Mouse (Mus musculus): Measurements from ENCODE around the gene Tmem201. TPM values are rescaled to one million over a fixed set of nuclear protein-coding genes. Genes with fewer than 3 reads are reported as not detected.
A peak's percentile ranks its signal among the peaks of the same experiment; 100 is the strongest.

The Tmem201 gene
- total and polyA plus RNA-seq, 3 experiments = 3.1 to 35.9 (median 13.8) TPM

DNA sequence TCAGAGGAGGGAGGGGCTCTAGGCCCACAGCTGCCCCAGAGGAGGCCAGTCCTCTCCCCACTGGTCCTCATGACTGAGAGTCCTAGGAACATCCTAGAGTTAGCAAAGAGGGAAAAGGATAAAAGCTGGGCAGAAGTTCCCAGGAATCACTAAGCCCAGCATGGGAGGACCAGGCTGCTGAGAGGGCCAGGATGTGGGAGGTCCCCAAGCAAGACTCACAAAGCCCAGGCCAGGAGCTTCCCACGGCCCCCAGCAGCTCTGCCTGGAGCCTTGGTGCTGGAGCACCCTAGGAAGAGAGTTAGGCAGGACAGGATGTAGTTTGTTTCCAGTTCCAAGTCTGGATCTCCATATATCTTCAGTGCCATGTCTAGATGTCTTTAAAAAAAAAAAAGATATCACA is 59.8 kb downstream of the Tmem201 start:
- no peak for DNase-seq (ENCODE audit: low spot score)
- no peak for TF ChIP-seq POLR2AphosphoS5 (IDR thresholded peaks at IDR 0.05; ENCODE audit: insufficient replicate concordance, low read depth, low read length)
- Histone ChIP-seq H3K36me3 (replicated peaks) (peaks cover 59% of the 10 kb centered on the region), H3K4me3 (ENCODE audit: low read depth, low read length) (no peak overlapping the region), H3K4me1 (ENCODE audit: insufficient read depth, low read depth, low read length) (peaks cover 32% of the 10 kb centered on the region), H3K9me3 (replicated peaks) (no peaks in the 10 kb centered on the region), H3K27me3 (ENCODE audit: insufficient read depth, low read length) (no peaks in the 10 kb centered on the region)
- ATAC-seq (ENCODE audit: extremely low read depth, insufficient number of reproducible peaks, low FRiP score, poor library complexity, severe bottlenecking) = no peak

DNA sequence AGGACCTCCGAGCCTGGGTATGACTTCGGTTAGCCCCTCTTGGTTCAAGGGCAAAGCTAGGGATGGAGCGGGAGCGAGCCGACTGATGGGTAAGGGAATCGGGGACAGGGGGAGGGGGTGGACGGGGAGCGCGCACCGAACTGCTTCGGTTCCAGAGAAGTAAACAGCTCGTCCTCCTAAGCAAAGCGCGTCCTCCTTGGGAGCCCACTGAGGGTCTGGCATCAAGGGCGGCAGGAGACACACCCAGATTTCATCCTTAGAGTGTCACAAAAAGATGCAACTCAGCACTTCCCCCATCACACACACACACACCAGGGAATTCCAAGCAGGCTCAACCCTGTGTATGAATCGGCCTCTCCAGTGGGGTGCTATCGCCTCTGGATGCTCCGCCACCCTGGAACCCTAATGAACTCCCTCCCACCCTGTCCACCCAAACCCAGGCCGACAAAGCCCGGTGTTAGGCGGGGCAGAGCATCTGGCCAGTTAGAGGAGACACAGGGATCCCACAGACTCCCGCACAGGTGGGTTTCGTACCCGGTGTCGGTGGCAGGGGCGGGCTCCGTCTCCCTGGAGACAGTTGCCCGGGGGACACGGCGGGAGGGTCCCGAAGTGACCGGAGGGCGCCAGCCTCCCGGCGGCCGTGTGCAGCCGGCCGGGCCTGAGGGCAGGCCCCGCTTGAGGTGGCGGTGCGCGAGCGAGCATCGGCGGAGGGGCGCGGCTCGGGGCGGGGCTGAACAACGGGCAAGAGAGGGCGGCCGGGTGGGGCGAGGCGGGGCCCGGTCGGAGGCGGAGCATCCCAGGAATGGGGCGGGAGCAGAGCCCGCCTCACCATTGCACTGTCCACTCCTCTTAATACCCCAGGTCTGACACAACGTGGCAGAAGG is 62.2 kb downstream of the Tmem201 start:
- no peaks in the 10 kb centered on the region for H3K27me3 ChIP-seq (ENCODE audit: insufficient read depth, low read length)
- peaks cover 32% of the 10 kb centered on the region for H3K4me1 ChIP-seq (ENCODE audit: insufficient read depth, low read depth, low read length)
- peaks cover 70% of the 10 kb centered on the region for H3K36me3 ChIP-seq (replicated peaks)
- ATAC-seq (ENCODE audit: extremely low read depth, insufficient number of reproducible peaks, low FRiP score, poor library complexity, severe bottlenecking) = no peak
- H3K4me3 ChIP-seq (ENCODE audit: low read depth, low read length) = peak overlapping the region; percentile 63; the same call in 1 of the 2 replicates
- TF ChIP-seq GATA1 (IDR thresholded peaks at IDR 0.05; ENCODE audit: borderline replicate concordance, low read length) (no peak), POLR2AphosphoS5 (IDR thresholded peaks at IDR 0.05; ENCODE audit: insufficient replicate concordance, low read depth, low read length) (no peak), CTCF (IDR thresholded peaks at IDR 0.05; ENCODE audit: low read depth, low read length) (no peak), GATA2 (IDR thresholded peaks at IDR 0.05; ENCODE audit: borderline replicate concordance, low read depth, low read length) (no peak), TAL1 (conservative IDR thresholded peaks at IDR 0.05; ENCODE audit: low read depth, low read length) (no peak)
- peak; percentile 19 for DNase-seq (ENCODE audit: low spot score)
- H3K9me3 ChIP-seq (replicated peaks) = no peaks in the 10 kb centered on the region

DNA sequence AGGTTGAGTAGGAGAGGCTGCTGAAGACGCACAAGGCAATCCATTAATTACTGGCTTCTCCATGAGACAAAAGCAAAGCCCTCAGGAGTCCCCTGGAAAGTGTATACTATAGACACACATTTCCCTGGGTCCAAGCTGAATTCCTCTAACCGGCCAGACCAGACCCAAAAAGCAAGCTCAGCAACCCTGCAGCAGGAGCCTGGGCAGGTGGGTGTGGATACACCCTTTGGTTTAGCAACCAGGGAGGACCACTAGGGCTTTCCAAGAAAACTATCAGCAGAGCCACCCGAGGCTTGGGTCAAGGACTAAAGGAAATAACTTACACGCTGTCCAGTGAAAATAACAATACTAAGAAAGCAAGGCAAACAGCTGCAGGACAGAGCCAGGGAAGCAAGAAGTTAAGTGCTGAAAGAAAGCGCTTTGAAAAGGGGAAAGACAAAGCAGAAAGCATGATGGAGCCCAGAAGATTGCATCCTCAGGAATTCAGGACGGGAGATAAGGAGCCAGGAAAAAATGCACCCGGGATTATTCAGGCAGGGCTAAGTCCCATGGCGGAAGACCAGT is 62.9 kb downstream of the Tmem201 start:
- H3K36me3 ChIP-seq (replicated peaks) = peaks cover 77% of the 10 kb centered on the region

DNA sequence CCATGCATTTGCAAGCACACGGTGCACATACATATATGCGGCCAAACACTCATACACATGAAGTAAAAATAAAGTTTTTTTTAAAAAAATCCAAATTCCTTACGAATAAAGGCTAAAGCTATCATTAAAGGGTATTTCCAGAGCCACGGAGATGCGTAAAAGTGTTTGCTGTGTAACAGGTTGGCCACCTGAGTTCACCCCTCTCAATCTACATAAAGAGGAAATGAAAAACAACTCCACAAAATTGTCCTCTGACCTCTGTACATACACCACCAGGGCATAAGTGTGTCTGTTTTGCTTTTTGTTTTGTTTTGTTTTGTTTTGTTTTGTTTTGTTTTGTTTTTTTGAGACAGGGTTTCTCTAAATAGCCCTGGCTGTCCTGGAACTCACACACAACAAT is 65.1 kb downstream of the Tmem201 start:
- ATAC-seq (ENCODE audit: extremely low read depth, insufficient number of reproducible peaks, low FRiP score, poor library complexity, severe bottlenecking) (no peak), DNase-seq (ENCODE audit: low spot score) (no peak)
- no peak overlapping the region for H3K4me3 ChIP-seq (ENCODE audit: low read depth, low read length)
- peaks cover 19% of the 10 kb centered on the region for H3K4me1 ChIP-seq (ENCODE audit: insufficient read depth, low read depth, low read length)
- no peaks in the 10 kb centered on the region for H3K27me3 ChIP-seq (ENCODE audit: insufficient read depth, low read length)
- TF ChIP-seq POLR2AphosphoS5 (IDR thresholded peaks at IDR 0.05; ENCODE audit: insufficient replicate concordance, low read depth, low read length) (no peak), GATA1 (IDR thresholded peaks at IDR 0.05; ENCODE audit: borderline replicate concordance, low read length) (no peak), TAL1 (conservative IDR thresholded peaks at IDR 0.05; ENCODE audit: low read depth, low read length) (no peak), CTCF (IDR thresholded peaks at IDR 0.05; ENCODE audit: low read depth, low read length) (no peak), GATA2 (IDR thresholded peaks at IDR 0.05; ENCODE audit: borderline replicate concordance, low read depth, low read length) (no peak)
- H3K36me3 ChIP-seq (replicated peaks) = peaks cover 83% of the 10 kb centered on the region
- H3K9me3 ChIP-seq (replicated peaks) = no peaks in the 10 kb centered on the region

More for the DNA sequence above, 62.9 kb downstream of the Tmem201 start:
- Histone ChIP-seq H3K4me3 (ENCODE audit: low read depth, low read length) (no peak overlapping the region), H3K4me1 (ENCODE audit: insufficient read depth, low read depth, low read length) (peaks cover 32% of the 10 kb centered on the region), H3K27me3 (ENCODE audit: insufficient read depth, low read length) (no peaks in the 10 kb centered on the region), H3K9me3 (replicated peaks) (no peaks in the 10 kb centered on the region)
- TF ChIP-seq GATA1 (IDR thresholded peaks at IDR 0.05; ENCODE audit: borderline replicate concordance, low read length) (no peak), POLR2AphosphoS5 (IDR thresholded peaks at IDR 0.05; ENCODE audit: insufficient replicate concordance, low read depth, low read length) (no peak), TAL1 (conservative IDR thresholded peaks at IDR 0.05; ENCODE audit: low read depth, low read length) (no peak), CTCF (IDR thresholded peaks at IDR 0.05; ENCODE audit: low read depth, low read length) (no peak), GATA2 (IDR thresholded peaks at IDR 0.05; ENCODE audit: borderline replicate concordance, low read depth, low read length) (no peak)
- ATAC-seq (ENCODE audit: extremely low read depth, insufficient number of reproducible peaks, low FRiP score, poor library complexity, severe bottlenecking) (no peak), DNase-seq (ENCODE audit: low spot score) (no peak)

DNA sequence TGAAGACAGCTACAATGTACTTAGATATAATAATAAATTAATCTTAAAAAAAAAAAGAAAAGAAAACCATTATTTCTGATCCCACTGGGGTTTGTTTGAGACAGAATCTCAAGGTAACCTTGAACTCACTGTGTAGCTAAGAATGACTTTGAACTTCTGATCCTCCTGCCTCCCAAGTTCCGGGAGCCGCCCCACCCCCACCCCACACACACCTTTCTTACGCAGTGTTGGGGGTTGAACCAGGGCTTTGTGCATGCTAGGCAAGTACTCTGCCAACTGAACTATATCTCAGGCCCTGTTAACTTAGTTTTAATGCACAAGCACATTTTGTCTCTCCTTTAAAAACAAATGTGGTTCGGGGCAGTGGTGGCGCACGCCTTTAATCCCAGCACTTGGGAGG is 66.7 kb downstream of the Tmem201 start:
- no peak for ATAC-seq (ENCODE audit: extremely low read depth, insufficient number of reproducible peaks, low FRiP score, poor library complexity, severe bottlenecking)
- Histone ChIP-seq H3K4me1 (ENCODE audit: insufficient read depth, low read depth, low read length) (peaks cover 16% of the 10 kb centered on the region), H3K36me3 (replicated peaks) (peaks cover 81% of the 10 kb centered on the region)

DNA sequence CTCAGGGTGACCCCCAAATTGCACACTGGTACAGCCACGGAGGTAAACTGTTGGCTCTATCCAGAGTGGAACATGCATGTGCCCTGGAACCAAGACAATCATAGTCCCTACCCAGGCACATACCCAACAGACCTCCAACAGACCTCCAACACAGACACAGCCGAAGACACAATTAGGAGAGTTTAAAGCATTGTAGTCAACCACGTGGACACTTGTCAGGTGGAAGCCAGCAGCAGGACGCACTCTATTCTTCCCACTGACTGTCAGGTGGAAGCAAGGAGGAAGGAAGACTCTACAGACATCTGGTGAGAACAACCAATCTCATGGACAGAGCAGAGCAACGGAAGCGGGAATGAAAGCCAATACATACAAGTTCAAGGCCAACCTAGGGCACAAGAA is 72.2 kb downstream of the Tmem201 start:
- ATAC-seq (ENCODE audit: extremely low read depth, insufficient number of reproducible peaks, low FRiP score, poor library complexity, severe bottlenecking) (no peak), DNase-seq (ENCODE audit: low spot score) (no peak)
- Histone ChIP-seq H3K4me1 (ENCODE audit: insufficient read depth, low read depth, low read length) (peaks cover 43% of the 10 kb centered on the region), H3K4me3 (ENCODE audit: low read depth, low read length) (no peak overlapping the region), H3K9me3 (replicated peaks) (no peaks in the 10 kb centered on the region), H3K36me3 (replicated peaks) (peaks cover 54% of the 10 kb centered on the region), H3K27me3 (ENCODE audit: insufficient read depth, low read length) (no peaks in the 10 kb centered on the region)
- TF ChIP-seq GATA1 (IDR thresholded peaks at IDR 0.05; ENCODE audit: borderline replicate concordance, low read length) (no peak), GATA2 (IDR thresholded peaks at IDR 0.05; ENCODE audit: borderline replicate concordance, low read depth, low read length) (no peak), TAL1 (conservative IDR thresholded peaks at IDR 0.05; ENCODE audit: low read depth, low read length) (no peak), POLR2AphosphoS5 (IDR thresholded peaks at IDR 0.05; ENCODE audit: insufficient replicate concordance, low read depth, low read length) (no peak), CTCF (IDR thresholded peaks at IDR 0.05; ENCODE audit: low read depth, low read length) (no peak)

More for the DNA sequence above, 66.7 kb downstream of the Tmem201 start:
- H3K9me3 ChIP-seq (replicated peaks) = no peaks in the 10 kb centered on the region
- DNase-seq (ENCODE audit: low spot score) = no peak
- TF ChIP-seq CTCF (IDR thresholded peaks at IDR 0.05; ENCODE audit: low read depth, low read length) (no peak), GATA2 (IDR thresholded peaks at IDR 0.05; ENCODE audit: borderline replicate concordance, low read depth, low read length) (no peak), GATA1 (IDR thresholded peaks at IDR 0.05; ENCODE audit: borderline replicate concordance, low read length) (no peak), POLR2AphosphoS5 (IDR thresholded peaks at IDR 0.05; ENCODE audit: insufficient replicate concordance, low read depth, low read length) (no peak), TAL1 (conservative IDR thresholded peaks at IDR 0.05; ENCODE audit: low read depth, low read length) (no peak)
- no peaks in the 10 kb centered on the region for H3K27me3 ChIP-seq (ENCODE audit: insufficient read depth, low read length)
- H3K4me3 ChIP-seq (ENCODE audit: low read depth, low read length) = no peak overlapping the region

Other genes starting within 250 kb of the Tmem201 start
- 0.98 TPM in 1 of 2 replicates, not detected in the other for gene Ctnnbip1, start 219.8 kb downstream of the Tmem201 start, total RNA-seq (2014; fragmentation: Nextera tagmentation)
- gene Ctnnbip1, start 219.8 kb downstream of the Tmem201 start, total RNA-seq (2017) = 0.87 and 1.3 TPM in 2 replicates
- gene Ctnnbip1, start 219.8 kb downstream of the Tmem201 start, polyA plus RNA-seq (2012) = 1.4 and 2.9 TPM in 2 replicates
- gene Clstn1, start 151.6 kb downstream of the Tmem201 start, total RNA-seq (2014; fragmentation: Nextera tagmentation) = 0.19 and 0.38 TPM in 2 replicates
- 0.22 and 0.41 TPM in 2 replicates for gene Clstn1, start 151.6 kb downstream of the Tmem201 start, total RNA-seq (2017)
- 2.3 and 2.5 TPM in 2 replicates for gene Clstn1, start 151.6 kb downstream of the Tmem201 start, polyA plus RNA-seq (2012)
- 17.3 and 23.9 TPM in 2 replicates for gene Pik3cd, start 35.5 kb downstream of the Tmem201 start, total RNA-seq (2014; fragmentation: Nextera tagmentation)
- 24.0 and 28.0 TPM in 2 replicates for gene Pik3cd, start 35.5 kb downstream of the Tmem201 start, total RNA-seq (2017)
- gene Pik3cd, start 35.5 kb downstream of the Tmem201 start, polyA plus RNA-seq (2012) = 37.0 and 40.3 TPM in 2 replicates
- gene Slc25a33, start 36.2 kb upstream of the Tmem201 start, total RNA-seq (2014; fragmentation: Nextera tagmentation) = 2.3 and 6.3 TPM in 2 replicates
- gene Slc25a33, start 36.2 kb upstream of the Tmem201 start, total RNA-seq (2017) = 4.6 and 4.9 TPM in 2 replicates
- gene Slc25a33, start 36.2 kb upstream of the Tmem201 start, polyA plus RNA-seq (2012) = 3.7 and 4.4 TPM in 2 replicates
- gene Spsb1, start 217.0 kb upstream of the Tmem201 start, total RNA-seq (2014; fragmentation: Nextera tagmentation) = not detected in 2 replicates
- gene Spsb1, start 217.0 kb upstream of the Tmem201 start, total RNA-seq (2017) = not detected in 2 replicates
- gene Spsb1, start 217.0 kb upstream of the Tmem201 start, polyA plus RNA-seq (2012) = 0.08 and 0.20 TPM in 2 replicates